ENCODE assay signal across 9 mouse cellular contexts in the genomic region with DNA sequence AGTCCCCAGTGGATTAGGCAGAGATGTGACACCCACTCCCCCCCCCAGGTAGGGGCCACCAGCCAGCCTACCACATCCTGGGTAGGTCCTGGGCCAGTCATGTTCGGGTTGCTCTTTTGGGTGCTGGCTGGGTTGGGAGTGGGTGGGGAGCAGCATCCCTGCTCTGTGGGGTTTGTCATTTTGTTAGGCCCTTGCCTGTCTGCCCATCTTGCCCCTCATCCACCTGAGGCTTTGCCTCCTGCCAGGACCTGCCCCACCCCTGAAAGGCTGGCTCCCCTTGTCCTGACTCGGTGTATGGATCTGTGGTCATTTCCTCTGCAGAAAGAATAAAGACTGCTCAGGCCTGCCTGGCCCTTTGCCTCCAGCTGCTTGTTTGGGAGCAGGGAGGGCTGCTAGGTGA. TPM values are rescaled to one million over a fixed set of nuclear protein-coding genes. Genes with fewer than 3 reads are reported as not detected.
DNase-seq lines count a peak whose midpoint lies in the region; ATAC-seq and TF ChIP-seq lines count a peak whose summit lies in the region.
"Had no signal": no experiment of that assay in that cellular context is flagged by ENCODE, and none has a peak within 500 bp of the region (broad histone marks: within the 10 kb centered on the region; RNA-seq: fewer than 3 reads in every experiment).

No protein-coding gene starts in this region.

- H3K27me3 ChIP-seq in E14TG2a.4 (ENCODE audit: insufficient read depth, low read length): no peaks in the 10 kb centered on the region
- no peaks in the 10 kb centered on the region for H3K27me3 ChIP-seq in embryonic facial prominence, embryonic 13.5 days
- H3K27me3 ChIP-seq in limb, embryonic 13.5 days: no peaks in the 10 kb centered on the region

- H3K4me1 ChIP-seq in E14TG2a.4 (replicated peaks; ENCODE audit: low read depth, low read length): peaks cover 19% of the 10 kb centered on the region
- peaks cover 19% of the 10 kb centered on the region for H3K4me1 ChIP-seq in embryonic facial prominence, embryonic 13.5 days
- H3K4me1 ChIP-seq in limb, embryonic 13.5 days: peaks cover 16% of the 10 kb centered on the region

- H3K27ac ChIP-seq in embryonic facial prominence, embryonic 13.5 days: 0 out of 2 replicates have a peak overlapping the region, but pooled peaks have one; percentile 87
- H3K27ac ChIP-seq in limb, embryonic 13.5 days: no peak overlapping the region
- H3K27ac ChIP-seq: macrophage had no signal

- no peak for TF ChIP-seq CTCF in E14TG2a.4 (conservative IDR thresholded peaks at IDR 0.05; ENCODE audit: low read length)

- peak overlapping the region; percentile 99; the same call in 1 of the 2 replicates for H3K4me3 ChIP-seq in E14TG2a.4 (replicated peaks; ENCODE audit: low read length)
- peak overlapping the region; percentile 94 for H3K4me3 ChIP-seq in embryonic facial prominence, embryonic 13.5 days
- H3K4me3 ChIP-seq in limb, embryonic 13.5 days: peak overlapping the region; percentile 94; the same call in 1 of the 2 replicates

- H3K9ac ChIP-seq in embryonic facial prominence, embryonic 13.5 days: peak overlapping the region; percentile 93
- no peak overlapping the region for H3K9ac ChIP-seq in limb, embryonic 13.5 days

- DNase-seq in kidney, adult 11 months: peak; percentile 10
- no peak for DNase-seq in kidney, postnatal 36 days
- no peak for DNase-seq in urinary bladder, adult 2 months (ENCODE audit: low spot score)
- no peak for DNase-seq in right cerebral cortex, postnatal 25 days

- ATAC-seq in embryonic facial prominence, embryonic 13.5 days (ENCODE audit: insufficient number of reproducible peaks, insufficient read depth, low FRiP score, low TSS enrichment, low read depth): no peak
- ATAC-seq in limb, embryonic 13.5 days (ENCODE audit: low FRiP score, low read depth): no peak
- no peak for ATAC-seq in monocyte, adult 5-6 weeks (replicated peaks; ENCODE audit: insufficient number of reproducible peaks, low FRiP score, low TSS enrichment, poor library complexity, severe bottlenecking)

- peaks cover 18% of the 10 kb centered on the region for H3K36me3 ChIP-seq in E14TG2a.4 (ENCODE audit: insufficient read depth, low read length)
- peaks cover 28% of the 10 kb centered on the region for H3K36me3 ChIP-seq in embryonic facial prominence, embryonic 13.5 days
- peaks cover 34% of the 10 kb centered on the region for H3K36me3 ChIP-seq in limb, embryonic 13.5 days

- H3K9me3 ChIP-seq in E14TG2a.4 (ENCODE audit: low read length): no peaks in the 10 kb centered on the region
- no peaks in the 10 kb centered on the region for H3K9me3 ChIP-seq in embryonic facial prominence, embryonic 13.5 days
- no peaks in the 10 kb centered on the region for H3K9me3 ChIP-seq in limb, embryonic 13.5 days

- H3K4me2 ChIP-seq in embryonic facial prominence, embryonic 13.5 days: peak overlapping the region; percentile 67
- peak overlapping the region; percentile 65; the same call in 1 of the 2 replicates for H3K4me2 ChIP-seq in limb, embryonic 13.5 days (replicated peaks)

- 82% methylated on average over 2 of the region's 2 CpGs for WGBS in embryonic facial prominence, embryonic 13.5 days
- 80% methylated on average over 2 of the region's 2 CpGs for WGBS in limb, embryonic 13.5 days

RNA-seq across cellular contexts. Expression of a gene that starts 1.6 kb away (rescaled TPM):
- polyA plus RNA-seq in embryonic facial prominence, embryonic 13.5 days (2015; fragmentation: Nextera tagmentation; extraction: Ambion mirVana): 212 and 239 TPM in 2 replicates
- 213 and 216 TPM in 2 replicates for polyA plus RNA-seq in limb, embryonic 13.5 days (2015; fragmentation: Nextera tagmentation; extraction: Ambion mirVana)
- 150 and 161 TPM in 2 replicates for polyA plus RNA-seq in urinary bladder, adult 2 months (2012; rRNA removed)
- 3.6 to 16.5 TPM (median 4.6 TPM) in 3 replicates for total RNA-seq in monocyte, adult 5-6 weeks (2017)

RNA-seq across cellular contexts. Expression of a gene that starts 41.4 kb away (rescaled TPM):
- polyA plus RNA-seq in embryonic facial prominence, embryonic 13.5 days (2015; fragmentation: Nextera tagmentation; extraction: Ambion mirVana): 507 and 521 TPM in 2 replicates
- 484 and 488 TPM in 2 replicates for polyA plus RNA-seq in limb, embryonic 13.5 days (2015; fragmentation: Nextera tagmentation; extraction: Ambion mirVana)
- polyA plus RNA-seq in urinary bladder, adult 2 months (2012; rRNA removed): 539 and 645 TPM in 2 replicates
- 66.0 to 110 TPM (median 92.2 TPM) in 3 replicates for total RNA-seq in monocyte, adult 5-6 weeks (2017)
